Mouse (Mus musculus): Measurements from ENCODE around the gene Gapdhs. TPM values are rescaled to one million over a fixed set of nuclear protein-coding genes. Genes with fewer than 3 reads are reported as not detected.

Gapdhs gene
- polyA plus RNA-seq, 1 experiment from 2014 or later = not detected

Other genes starting within 250 kb of the Gapdhs start
- 2.6 and 3.0 TPM in 2 replicates for gene Arhgap33, start 208.6 kb downstream of the Gapdhs start, polyA plus RNA-seq (2015; fragmentation: Nextera tagmentation; extraction: Ambion mirVana)
- gene Hspb6, start 191.5 kb downstream of the Gapdhs start, polyA plus RNA-seq (2015; fragmentation: Nextera tagmentation; extraction: Ambion mirVana) = 4.9 and 5.3 TPM in 2 replicates
- gene Proser3, start 191.4 kb downstream of the Gapdhs start, polyA plus RNA-seq (2015; fragmentation: Nextera tagmentation; extraction: Ambion mirVana) = 2.0 and 2.7 TPM in 2 replicates
- gene Lin37, start 183.8 kb downstream of the Gapdhs start, polyA plus RNA-seq (2015; fragmentation: Nextera tagmentation; extraction: Ambion mirVana) = 23.4 and 26.1 TPM in 2 replicates
- 32.4 and 35.4 TPM in 2 replicates for gene U2af1l4, start 180.4 kb downstream of the Gapdhs start, polyA plus RNA-seq (2015; fragmentation: Nextera tagmentation; extraction: Ambion mirVana)
- 3.4 and 4.1 TPM in 2 replicates for gene Gm49396, start 180.3 kb downstream of the Gapdhs start, polyA plus RNA-seq (2015; fragmentation: Nextera tagmentation; extraction: Ambion mirVana)
- gene Psenen, start 180.1 kb downstream of the Gapdhs start, polyA plus RNA-seq (2015; fragmentation: Nextera tagmentation; extraction: Ambion mirVana) = 60.6 and 65.5 TPM in 2 replicates
- gene Igflr1, start 178.3 kb downstream of the Gapdhs start, polyA plus RNA-seq (2015; fragmentation: Nextera tagmentation; extraction: Ambion mirVana) = 2.3 and 2.8 TPM in 2 replicates
- gene Kmt2b, start 155.0 kb downstream of the Gapdhs start, polyA plus RNA-seq (2015; fragmentation: Nextera tagmentation; extraction: Ambion mirVana) = 2.4 and 2.9 TPM in 2 replicates
- gene Zbtb32, start 144.8 kb downstream of the Gapdhs start, polyA plus RNA-seq (2015; fragmentation: Nextera tagmentation; extraction: Ambion mirVana) = 0.17 and 0.22 TPM in 2 replicates
- gene Upk1a, start 130.8 kb downstream of the Gapdhs start, polyA plus RNA-seq (2015; fragmentation: Nextera tagmentation; extraction: Ambion mirVana) = 0.06 TPM in 1 of 2 replicates, not detected in the other
- 514 and 565 TPM in 2 replicates for gene Cox6b1, start 117.5 kb downstream of the Gapdhs start, polyA plus RNA-seq (2015; fragmentation: Nextera tagmentation; extraction: Ambion mirVana)
- gene Etv2, start 107.8 kb downstream of the Gapdhs start, polyA plus RNA-seq (2015; fragmentation: Nextera tagmentation; extraction: Ambion mirVana) = not detected in 2 replicates
- gene Rbm42, start 93.4 kb downstream of the Gapdhs start, polyA plus RNA-seq (2015; fragmentation: Nextera tagmentation; extraction: Ambion mirVana) = 49.4 and 54.0 TPM in 2 replicates
- 31.5 and 36.9 TPM in 2 replicates for gene Haus5, start 78.7 kb downstream of the Gapdhs start, polyA plus RNA-seq (2015; fragmentation: Nextera tagmentation; extraction: Ambion mirVana)
- not detected in 2 replicates for gene Pmis2, start 72.1 kb downstream of the Gapdhs start, polyA plus RNA-seq (2015; fragmentation: Nextera tagmentation; extraction: Ambion mirVana)
- gene 2200002J24Rik, start 44.8 kb downstream of the Gapdhs start, polyA plus RNA-seq (2015; fragmentation: Nextera tagmentation; extraction: Ambion mirVana) = 0.48 and 0.99 TPM in 2 replicates
- gene Atp4a, start 31.5 kb downstream of the Gapdhs start, polyA plus RNA-seq (2015; fragmentation: Nextera tagmentation; extraction: Ambion mirVana) = 1.7 and 2.9 TPM in 2 replicates
- 97.4 and 105 TPM in 2 replicates for gene Tmem147, start 14.1 kb downstream of the Gapdhs start, polyA plus RNA-seq (2015; fragmentation: Nextera tagmentation; extraction: Ambion mirVana)
- gene Sbsn, start 7.8 kb upstream of the Gapdhs start, polyA plus RNA-seq (2015; fragmentation: Nextera tagmentation; extraction: Ambion mirVana) = 0.12 and 0.61 TPM in 2 replicates
- 0.32 and 0.99 TPM in 2 replicates for gene Dmkn, start 20.1 kb upstream of the Gapdhs start, polyA plus RNA-seq (2015; fragmentation: Nextera tagmentation; extraction: Ambion mirVana)
- 0.21 and 2.5 TPM in 2 replicates for gene Krtdap, start 44.2 kb upstream of the Gapdhs start, polyA plus RNA-seq (2015; fragmentation: Nextera tagmentation; extraction: Ambion mirVana)
- gene Ffar2, start 80.1 kb upstream of the Gapdhs start, polyA plus RNA-seq (2015; fragmentation: Nextera tagmentation; extraction: Ambion mirVana) = 0.94 and 1.2 TPM in 2 replicates
- gene Ffar3, start 112.5 kb upstream of the Gapdhs start, polyA plus RNA-seq (2015; fragmentation: Nextera tagmentation; extraction: Ambion mirVana) = not detected in 2 replicates
- gene Ffar1, start 117.9 kb upstream of the Gapdhs start, polyA plus RNA-seq (2015; fragmentation: Nextera tagmentation; extraction: Ambion mirVana) = not detected in 2 replicates
- gene Cd22, start 136.7 kb upstream of the Gapdhs start, polyA plus RNA-seq (2015; fragmentation: Nextera tagmentation; extraction: Ambion mirVana) = 0.81 and 0.86 TPM in 2 replicates
- 0.32 and 0.39 TPM in 2 replicates for gene Mag, start 171.2 kb upstream of the Gapdhs start, polyA plus RNA-seq (2015; fragmentation: Nextera tagmentation; extraction: Ambion mirVana)
- not detected in 2 replicates for gene Hamp2, start 181.0 kb upstream of the Gapdhs start, polyA plus RNA-seq (2015; fragmentation: Nextera tagmentation; extraction: Ambion mirVana)
- gene Hamp, start 200.4 kb upstream of the Gapdhs start, polyA plus RNA-seq (2015; fragmentation: Nextera tagmentation; extraction: Ambion mirVana) = 22.2 and 25.5 TPM in 2 replicates
- 12.4 TPM in 2 replicates for gene Usf2, start 213.1 kb upstream of the Gapdhs start, polyA plus RNA-seq (2015; fragmentation: Nextera tagmentation; extraction: Ambion mirVana)
- gene Lsr, start 229.8 kb upstream of the Gapdhs start, polyA plus RNA-seq (2015; fragmentation: Nextera tagmentation; extraction: Ambion mirVana) = 28.1 and 31.2 TPM in 2 replicates
- 2.4 and 3.4 TPM in 2 replicates for gene Fam187b, start 230.1 kb upstream of the Gapdhs start, polyA plus RNA-seq (2015; fragmentation: Nextera tagmentation; extraction: Ambion mirVana)

Measured in liver, embryonic 15.5 days (tissue).